Mouse (Mus musculus): ENCODE measurements around the gene Slc6a13. TPM values are rescaled to one million over a fixed set of nuclear protein-coding genes. Genes with fewer than 3 reads are reported as not detected.
"Not testable (repeated sequence)": the region's sequence is repeated elsewhere in the genome, so short reads cannot be mapped to it uniquely, and the experiment has no call there.

The Slc6a13 gene
- polyA plus RNA-seq, 1 experiment from 2014 or later, result 1.3 TPM

GRCm38 (mm10) chr6:121363061-121363460, 63.0 kb downstream of the Slc6a13 start:
- Histone ChIP-seq H3K9me3 (no peaks in the 10 kb centered on the region), H3K27ac (no peak overlapping the region), H3K27me3 (replicated peaks) (no peaks in the 10 kb centered on the region), H3K4me2 (replicated peaks) (no peak overlapping the region), H3K9ac (no peak overlapping the region), H3K4me3 (replicated peaks) (no peak overlapping the region), H3K4me1 (replicated peaks) (no peaks in the 10 kb centered on the region), H3K36me3 (no peaks in the 10 kb centered on the region)
- ATAC-seq, result no peak
- WGBS, result 73% methylated on average over 6 of the region's 6 CpGs

DNA sequence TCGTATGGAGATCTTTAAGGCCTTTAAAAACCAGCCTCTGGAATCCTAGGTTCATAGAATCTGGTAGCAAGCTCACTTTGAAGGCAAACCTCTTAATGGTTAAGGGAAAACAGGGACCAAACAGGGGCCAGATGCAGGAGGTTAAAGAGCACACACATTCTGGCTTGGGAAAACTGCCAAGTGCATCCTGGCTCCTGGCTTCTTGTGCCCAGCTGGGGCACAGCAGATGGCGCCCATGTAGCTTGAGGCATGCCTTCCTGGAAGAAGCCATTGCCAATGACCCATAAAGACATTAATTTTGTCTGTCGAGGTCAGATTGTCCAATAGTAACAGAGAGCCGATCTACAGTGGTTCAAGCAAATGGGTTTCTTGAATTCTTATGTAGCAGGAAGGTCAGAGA, 63.9 kb downstream of the Slc6a13 start:
- WGBS, result 82% methylated on average over 4 of the region's 4 CpGs
- Histone ChIP-seq H3K27ac (no peak overlapping the region), H3K36me3 (no peaks in the 10 kb centered on the region), H3K4me1 (replicated peaks) (no peaks in the 10 kb centered on the region), H3K27me3 (replicated peaks) (no peaks in the 10 kb centered on the region), H3K4me3 (replicated peaks) (no peak overlapping the region), H3K4me2 (replicated peaks) (no peak overlapping the region), H3K9ac (no peak overlapping the region), H3K9me3 (no peaks in the 10 kb centered on the region)
- no peak for ATAC-seq

- H3K27ac ChIP-seq; H3K36me3 ChIP-seq; H3K4me2 ChIP-seq (replicated peaks); H3K4me3 ChIP-seq (replicated peaks); ATAC-seq; H3K9me3 ChIP-seq; H3K4me1 ChIP-seq (replicated peaks); H3K9ac ChIP-seq; H3K27me3 ChIP-seq (replicated peaks): not testable (repeated sequence)
- 18% methylated on average over 2 of the region's 2 CpGs for WGBS
These were observed 66.5 kb downstream of the Slc6a13 start for GRCm38 (mm10) chr6:121366537-121366936.

DNA sequence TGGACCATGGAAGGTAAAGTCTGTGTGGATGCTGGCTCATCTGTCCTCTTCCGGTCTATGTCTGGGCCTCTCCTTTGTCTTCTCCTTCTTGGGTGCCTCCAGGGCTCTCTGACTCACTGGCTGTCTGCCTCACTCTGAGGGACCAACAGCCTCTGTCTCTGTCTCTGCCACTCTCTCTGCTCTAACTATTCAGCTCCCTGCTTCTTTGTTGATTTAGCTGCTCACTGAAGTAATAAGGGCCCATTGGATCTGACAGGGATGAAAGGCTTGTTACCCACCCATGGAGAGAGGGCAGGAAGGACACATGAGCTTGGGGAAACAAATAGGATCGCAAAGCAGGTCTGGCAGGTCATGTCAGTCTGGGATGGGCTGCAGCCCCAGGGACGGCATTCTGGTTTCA, 67.1 kb downstream of the Slc6a13 start:
- no peaks in the 10 kb centered on the region for H3K36me3 ChIP-seq
- no peaks in the 10 kb centered on the region for H3K27me3 ChIP-seq (replicated peaks)
- H3K4me1 ChIP-seq (replicated peaks), result no peaks in the 10 kb centered on the region
- no peak overlapping the region for H3K4me3 ChIP-seq (replicated peaks)
- no peak overlapping the region for H3K27ac ChIP-seq
- WGBS, result 52% methylated on average over 3 of the region's 3 CpGs
- no peak overlapping the region for H3K9ac ChIP-seq
- ATAC-seq, result no peak
- no peaks in the 10 kb centered on the region for H3K9me3 ChIP-seq
- H3K4me2 ChIP-seq (replicated peaks), result no peak overlapping the region

DNA sequence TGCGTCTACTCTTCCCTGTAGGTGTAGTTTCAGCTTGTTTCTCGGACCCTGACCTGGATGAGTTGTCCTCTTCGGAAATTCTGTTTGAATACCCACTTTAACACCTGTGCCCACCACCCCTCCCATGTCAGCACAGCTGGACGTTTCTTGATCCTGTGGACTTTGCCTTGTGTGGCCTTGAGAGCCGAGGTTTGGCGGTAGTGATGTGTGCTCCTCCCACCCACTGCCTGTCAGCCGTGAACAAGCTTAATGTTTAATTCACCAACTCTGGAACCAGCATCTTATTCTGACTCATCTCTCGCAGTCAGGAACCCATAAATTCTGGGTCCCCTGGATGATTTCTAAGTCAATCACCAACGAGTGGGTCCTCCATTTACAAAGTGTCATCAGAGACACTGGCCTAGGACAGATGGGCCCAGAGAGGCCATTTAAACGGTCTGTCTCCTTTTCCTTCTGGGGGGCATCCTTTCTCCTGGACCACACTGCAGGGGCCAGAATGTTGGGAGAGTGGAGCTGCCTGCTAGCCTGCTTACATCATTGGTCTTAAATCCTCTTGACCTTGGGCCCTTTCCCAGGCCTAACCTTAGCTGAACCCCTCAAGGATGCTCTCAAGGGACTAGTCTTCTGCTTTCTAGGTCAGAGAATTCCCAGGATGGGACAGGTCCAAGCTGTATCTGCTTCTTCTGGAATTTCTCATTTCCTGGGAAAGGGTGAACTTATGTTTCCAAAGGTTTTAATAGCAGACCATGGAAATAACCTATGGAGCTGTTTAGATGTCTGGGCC, 71.4 kb downstream of the Slc6a13 start:
- ATAC-seq, result peak; percentile 53; the same call in 1 of the 2 replicates
- Histone ChIP-seq H3K36me3 (no peaks in the 10 kb centered on the region), H3K27ac (no peak overlapping the region), H3K4me1 (replicated peaks) (no peaks in the 10 kb centered on the region), H3K9me3 (no peaks in the 10 kb centered on the region), H3K27me3 (replicated peaks) (no peaks in the 10 kb centered on the region; the same call in 1 of the 2 replicates), H3K4me2 (replicated peaks) (no peak overlapping the region), H3K9ac (no peak overlapping the region), H3K4me3 (replicated peaks) (no peak overlapping the region)
- WGBS, result 51% methylated on average over 10 of the region's 10 CpGs

- no peak overlapping the region for H3K9ac ChIP-seq
- H3K27me3 ChIP-seq (replicated peaks), result no peaks in the 10 kb centered on the region; the same call in none of the 2 replicates
- H3K9me3 ChIP-seq, result no peaks in the 10 kb centered on the region
- H3K4me2 ChIP-seq (replicated peaks), result no peak overlapping the region
- ATAC-seq, result no peak
- WGBS, result 63% methylated on average over 12 of the region's 12 CpGs
- no peaks in the 10 kb centered on the region for H3K36me3 ChIP-seq
- no peak overlapping the region for H3K4me3 ChIP-seq (replicated peaks)
- no peaks in the 10 kb centered on the region for H3K4me1 ChIP-seq (replicated peaks)
- H3K27ac ChIP-seq, result no peak overlapping the region
These were observed 76.1 kb downstream of the Slc6a13 start for GRCm38 (mm10) chr6:121376159-121376558.

DNA sequence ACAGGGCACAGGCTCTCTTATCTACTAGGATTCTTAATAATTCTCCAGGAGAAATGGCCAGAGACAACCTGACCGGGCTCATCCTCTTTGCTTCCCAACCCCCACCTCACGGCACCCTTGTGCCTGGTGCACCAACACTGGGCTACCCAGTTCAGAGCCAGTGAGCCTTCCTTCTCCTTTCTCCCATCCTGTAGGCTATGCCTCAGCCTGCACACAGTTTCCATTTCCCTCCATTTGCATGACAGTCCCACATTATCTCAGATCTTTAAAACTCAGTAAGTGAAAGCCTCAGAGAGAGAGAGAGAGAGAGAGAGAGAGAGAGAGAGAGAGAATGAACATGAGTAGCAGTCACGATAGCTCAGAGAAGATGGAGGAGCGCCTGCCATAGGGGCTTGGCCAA, 78.2 kb downstream of the Slc6a13 start:
- ATAC-seq, result no peak
- 57% methylated on average over 4 of the region's 4 CpGs for WGBS
- no peaks in the 10 kb centered on the region for H3K9me3 ChIP-seq

GRCm38 (mm10) chr6:121380576-121380975, 80.5 kb downstream of the Slc6a13 start:
- ATAC-seq, result no peak
- no peak overlapping the region for H3K4me3 ChIP-seq (replicated peaks)
- WGBS, result 87% methylated on average over 8 of the region's 8 CpGs
- H3K36me3 ChIP-seq, result no peaks in the 10 kb centered on the region
- H3K4me2 ChIP-seq (replicated peaks), result no peak overlapping the region
- no peaks in the 10 kb centered on the region for H3K9me3 ChIP-seq
- H3K9ac ChIP-seq, result no peak overlapping the region
- H3K27ac ChIP-seq, result no peak overlapping the region
- peaks cover 5% of the 10 kb centered on the region; the same call in 1 of the 2 replicates for H3K27me3 ChIP-seq (replicated peaks)
- no peaks in the 10 kb centered on the region for H3K4me1 ChIP-seq (replicated peaks)

More for the DNA sequence above, 78.2 kb downstream of the Slc6a13 start:
- no peak overlapping the region for H3K4me2 ChIP-seq (replicated peaks)
- H3K27me3 ChIP-seq (replicated peaks), result peaks cover 5% of the 10 kb centered on the region
- no peaks in the 10 kb centered on the region for H3K36me3 ChIP-seq
- no peaks in the 10 kb centered on the region for H3K4me1 ChIP-seq (replicated peaks)
- no peak overlapping the region for H3K9ac ChIP-seq
- no peak overlapping the region for H3K27ac ChIP-seq
- H3K4me3 ChIP-seq (replicated peaks), result no peak overlapping the region

DNA sequence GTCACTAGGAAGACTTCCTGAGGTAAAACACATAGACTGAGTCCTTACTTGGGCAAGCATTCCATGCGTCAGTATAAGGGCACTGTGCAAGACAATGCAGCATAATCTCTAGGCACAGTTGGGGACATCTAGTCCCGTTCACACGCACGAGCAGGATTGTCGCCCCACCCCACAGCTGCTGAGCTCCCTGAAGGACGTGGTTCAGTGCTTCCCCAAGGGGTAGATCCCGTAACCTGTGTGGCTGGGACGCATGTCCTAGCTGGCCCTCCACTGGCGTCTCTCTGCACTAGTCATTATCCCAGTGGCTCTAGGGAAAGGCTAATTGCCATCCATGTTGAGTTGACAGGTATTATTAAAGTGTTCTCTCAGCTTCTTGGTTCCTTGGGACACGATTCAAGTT, 82.0 kb downstream of the Slc6a13 start:
- Histone ChIP-seq H3K4me2 (replicated peaks) (no peak overlapping the region), H3K9ac (no peak overlapping the region), H3K27ac (no peak overlapping the region), H3K4me3 (replicated peaks) (no peak overlapping the region), H3K27me3 (replicated peaks) (peaks cover 5% of the 10 kb centered on the region; the same call in 1 of the 2 replicates), H3K9me3 (no peaks in the 10 kb centered on the region), H3K4me1 (replicated peaks) (no peaks in the 10 kb centered on the region), H3K36me3 (no peaks in the 10 kb centered on the region)
- no peak for ATAC-seq
- WGBS, result 57% methylated on average over 10 of the region's 10 CpGs

DNA sequence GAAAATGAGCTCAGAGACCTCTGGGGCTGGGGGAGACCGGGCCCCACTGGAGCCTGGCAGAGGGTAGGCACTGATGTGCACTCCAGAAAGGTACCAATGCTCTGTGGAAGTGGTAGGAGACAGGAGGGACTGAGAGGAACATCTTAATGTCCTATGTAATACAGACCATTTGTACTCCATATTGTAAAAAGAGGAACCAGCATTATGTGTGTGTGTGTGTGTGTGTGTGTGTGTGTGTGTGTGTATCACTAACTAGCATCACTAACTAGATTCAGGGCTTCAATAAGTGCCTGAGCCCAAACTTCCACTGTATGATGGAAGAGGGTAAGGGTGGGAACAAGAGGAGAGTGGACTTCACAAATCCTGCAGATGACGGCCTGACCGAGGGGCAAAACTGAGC, 85.4 kb downstream of the Slc6a13 start:
- Histone ChIP-seq H3K27ac (no peak overlapping the region), H3K27me3 (replicated peaks) (peaks cover 5% of the 10 kb centered on the region; the same call in 1 of the 2 replicates), H3K9ac (no peak overlapping the region), H3K36me3 (no peaks in the 10 kb centered on the region), H3K9me3 (no peaks in the 10 kb centered on the region), H3K4me1 (replicated peaks) (no peaks in the 10 kb centered on the region), H3K4me3 (replicated peaks) (no peak overlapping the region), H3K4me2 (replicated peaks) (no peak overlapping the region)
- no peak for ATAC-seq
- WGBS, result 81% methylated on average over 3 of the region's 3 CpGs

Other genes with a start within 250 kb of the Slc6a13 start
- 6.7 and 7.7 TPM in 2 replicates for gene Mical3, start 169.2 kb upstream of the Slc6a13 start, polyA plus RNA-seq (2015; fragmentation: Nextera tagmentation; extraction: Ambion mirVana)
- 13.6 and 13.7 TPM in 2 replicates for gene Pex26, start 116.6 kb upstream of the Slc6a13 start, polyA plus RNA-seq (2015; fragmentation: Nextera tagmentation; extraction: Ambion mirVana)
- 0.49 and 0.56 TPM in 2 replicates for gene Tuba8, start 89.5 kb upstream of the Slc6a13 start, polyA plus RNA-seq (2015; fragmentation: Nextera tagmentation; extraction: Ambion mirVana)
- 2.8 and 3.5 TPM in 2 replicates for gene Usp18, start 54.3 kb upstream of the Slc6a13 start, polyA plus RNA-seq (2015; fragmentation: Nextera tagmentation; extraction: Ambion mirVana)
- gene Slc6a12, start 42.8 kb downstream of the Slc6a13 start, polyA plus RNA-seq (2015; fragmentation: Nextera tagmentation; extraction: Ambion mirVana), result 0.11 and 0.19 TPM in 2 replicates
- 0.24 and 0.26 TPM in 2 replicates for gene Iqsec3, start 173.5 kb downstream of the Slc6a13 start, polyA plus RNA-seq (2015; fragmentation: Nextera tagmentation; extraction: Ambion mirVana)